Mouse (Mus musculus): ENCODE results near the gene Asphd2.
A peak's percentile ranks its signal among the peaks of the same experiment; 100 is the strongest.
"Not testable (repeated sequence)": the region's sequence is repeated elsewhere in the genome, so short reads cannot be mapped to it uniquely, and the experiment has no call there.

Gene Asphd2

GRCm38 (mm10) chr5:112394779-112395443, at the start of gene Asphd2:
Asphd2 (minus strand) TSS chr5:112394866.
- no peak for DNase-seq

GRCm38 (mm10) chr5:112438535-112438934, 43.9 kb upstream of the Asphd2 start:
- DNase-seq, result no peak

GRCm38 (mm10) chr5:112433004-112433403, 38.3 kb upstream of the Asphd2 start:
- DNase-seq, result peak; percentile 76 to 79

GRCm38 (mm10) chr5:112432033-112432432, 37.4 kb upstream of the Asphd2 start:
- DNase-seq, result no peak

DNA sequence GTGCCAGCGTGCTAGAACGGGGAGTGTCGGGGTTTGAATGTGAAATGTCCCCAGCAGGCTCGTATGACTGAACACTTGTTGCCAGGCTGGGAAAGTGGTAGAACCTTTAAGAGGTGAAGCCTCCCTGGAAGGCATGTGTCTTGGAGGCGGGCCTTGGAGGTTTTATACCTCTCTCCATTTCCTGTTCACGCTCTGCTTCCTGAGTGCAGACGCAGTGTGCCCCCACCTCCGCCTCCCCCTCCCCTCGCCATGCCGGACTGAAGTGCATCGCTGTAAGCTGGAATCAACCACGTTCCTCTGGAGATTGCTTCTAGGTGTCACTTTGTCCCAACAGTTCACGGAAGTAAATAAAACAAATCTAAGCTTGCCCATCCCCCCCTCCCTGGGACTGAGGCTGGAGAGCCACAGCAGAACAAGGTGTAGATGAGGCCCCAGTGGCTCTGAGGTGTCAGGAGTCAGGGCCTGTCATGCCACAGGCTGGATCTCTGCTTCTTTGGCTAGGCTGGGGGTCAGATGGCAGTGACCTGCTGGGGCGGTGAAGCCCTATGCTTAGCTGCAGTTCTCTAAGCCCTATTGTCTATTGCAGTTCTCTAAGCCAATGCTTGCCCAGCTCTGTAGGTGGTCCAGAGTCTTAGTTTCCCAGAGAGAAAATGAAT, 36.6 kb upstream of the Asphd2 start:
- DNase-seq, result no peak

GRCm38 (mm10) chr5:112428944-112429343, 34.3 kb upstream of the Asphd2 start:
- peak; percentile 52 to 59 for DNase-seq

DNA sequence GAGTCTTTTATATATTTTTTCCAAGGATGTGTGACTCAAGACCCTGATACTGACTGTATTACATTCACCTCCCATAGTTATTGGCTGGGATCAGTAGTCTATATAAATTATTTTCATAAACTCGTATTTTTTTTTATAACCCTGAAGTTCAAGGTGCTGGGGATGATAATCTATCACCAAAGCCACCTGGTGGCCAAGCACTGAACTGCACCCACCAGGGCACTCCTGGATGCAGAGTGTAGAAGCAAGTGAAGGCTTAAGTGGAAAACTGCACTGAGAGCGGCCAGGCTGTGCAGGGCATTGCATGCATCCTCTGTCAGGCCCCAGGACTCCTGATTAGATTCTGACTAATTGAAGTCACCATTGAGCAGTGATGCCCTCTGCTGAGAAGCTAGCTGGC, 32.6 kb upstream of the Asphd2 start:
- peak; percentile 73 to 79 for DNase-seq

GRCm38 (mm10) chr5:112426635-112427034, 32.0 kb upstream of the Asphd2 start:
- DNase-seq, result no peak

DNA sequence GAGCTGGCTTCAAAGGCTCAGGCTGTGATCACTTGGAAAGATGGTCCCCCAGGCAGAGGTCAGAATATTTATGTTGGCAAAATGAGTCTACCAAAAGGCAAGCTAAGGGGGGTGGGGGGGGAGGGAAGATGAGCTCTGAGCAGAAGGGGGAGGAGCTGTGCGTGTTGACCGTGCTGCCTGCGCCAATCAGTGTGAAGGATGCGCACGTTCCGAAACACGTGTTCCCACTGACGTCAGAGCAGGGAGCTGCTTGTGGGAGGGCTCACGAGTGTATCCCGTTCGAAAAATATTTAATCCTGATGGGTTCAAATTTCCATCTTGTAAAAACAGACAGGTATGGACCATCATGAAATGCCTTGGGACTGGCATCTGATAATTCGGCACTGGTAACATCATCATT, 24.9 kb upstream of the Asphd2 start:
- no peak for DNase-seq

- no peak for DNase-seq
These were observed 23.4 kb upstream of the Asphd2 start for GRCm38 (mm10) chr5:112418023-112418422.

DNA sequence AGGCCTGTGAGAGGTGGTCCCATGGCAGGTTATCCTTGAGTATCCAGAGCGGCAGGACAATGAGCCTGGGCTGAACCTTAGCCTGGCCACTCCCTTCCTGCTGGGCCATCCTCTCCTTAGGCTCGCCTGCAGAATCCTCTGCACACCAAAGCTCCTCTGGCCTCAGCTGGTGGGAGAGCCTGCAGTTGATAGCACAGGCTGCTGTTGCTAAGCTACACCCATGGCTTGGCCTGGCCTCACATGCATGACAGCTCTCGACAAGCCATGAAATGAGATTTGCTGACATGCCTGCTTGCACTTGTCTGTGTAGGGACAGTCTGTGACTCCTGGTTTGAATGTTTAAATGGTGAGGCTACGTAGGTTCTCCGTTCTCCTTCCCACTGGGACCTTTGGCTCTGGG, 22.0 kb upstream of the Asphd2 start:
- no peak for DNase-seq

- not testable (repeated sequence) for DNase-seq
These were observed 18.1 kb upstream of the Asphd2 start for GRCm38 (mm10) chr5:112412781-112413180.

- no peak for DNase-seq
These were observed 17.1 kb upstream of the Asphd2 start for GRCm38 (mm10) chr5:112411514-112412335.

GRCm38 (mm10) chr5:112411072-112411471, 16.4 kb upstream of the Asphd2 start:
- no peak for DNase-seq

- no peak for DNase-seq
These were observed 14.6 kb upstream of the Asphd2 start for GRCm38 (mm10) chr5:112409274-112409673.

GRCm38 (mm10) chr5:112406017-112406416, 11.4 kb upstream of the Asphd2 start:
- no peak for DNase-seq

DNA sequence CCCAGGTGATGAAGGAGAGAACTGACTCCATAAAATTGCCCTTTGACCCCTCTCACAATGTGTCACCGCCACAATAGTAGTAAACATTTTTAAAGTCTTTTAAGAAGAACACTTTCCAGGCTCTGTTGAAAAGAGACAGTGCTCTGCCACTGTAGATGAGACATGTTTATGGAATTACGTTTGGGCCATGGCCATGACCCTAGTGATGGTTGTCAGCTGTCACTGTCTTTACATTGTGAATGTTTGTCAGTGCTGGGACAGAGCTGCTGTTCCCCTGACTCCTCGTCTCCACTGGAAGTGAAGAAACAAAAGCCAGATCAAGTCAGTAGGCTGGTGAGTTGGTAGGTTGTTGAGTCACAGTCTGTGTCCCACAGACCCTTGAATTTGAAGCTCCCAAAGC, 7.8 kb upstream of the Asphd2 start:
- DNase-seq, result no peak

- no peak for DNase-seq
These were observed 4.6 kb upstream of the Asphd2 start for GRCm38 (mm10) chr5:112399284-112399683.

DNA sequence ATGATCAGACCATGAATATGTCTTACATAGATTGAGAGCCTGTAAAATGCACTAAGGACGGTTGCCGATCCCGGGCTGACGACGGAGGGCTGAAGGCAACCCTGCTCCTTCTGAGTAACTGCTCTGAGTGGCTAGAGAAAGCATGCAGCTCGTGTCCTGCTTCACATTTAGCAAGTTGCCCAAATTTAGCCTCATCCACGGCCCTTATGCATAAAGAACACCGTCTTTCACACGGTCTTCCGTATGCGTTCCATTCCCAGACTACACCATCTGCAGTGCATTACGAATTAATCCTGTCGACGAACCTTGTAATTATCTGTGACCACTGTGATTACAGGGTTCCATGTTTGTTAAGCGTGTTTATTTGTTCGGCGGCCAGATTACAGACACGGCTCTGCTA, 1.4 kb upstream of the Asphd2 start:
- DNase-seq, result no peak

- no peak for DNase-seq
These were observed 277 bp downstream of the Asphd2 start for GRCm38 (mm10) chr5:112394415-112394763.

GRCm38 (mm10) chr5:112393741-112394414, 788 bp downstream of the Asphd2 start:
- DNase-seq, result no peak

- DNase-seq, result no peak
These were observed 2.9 kb downstream of the Asphd2 start for GRCm38 (mm10) chr5:112391676-112392323.

DNA sequence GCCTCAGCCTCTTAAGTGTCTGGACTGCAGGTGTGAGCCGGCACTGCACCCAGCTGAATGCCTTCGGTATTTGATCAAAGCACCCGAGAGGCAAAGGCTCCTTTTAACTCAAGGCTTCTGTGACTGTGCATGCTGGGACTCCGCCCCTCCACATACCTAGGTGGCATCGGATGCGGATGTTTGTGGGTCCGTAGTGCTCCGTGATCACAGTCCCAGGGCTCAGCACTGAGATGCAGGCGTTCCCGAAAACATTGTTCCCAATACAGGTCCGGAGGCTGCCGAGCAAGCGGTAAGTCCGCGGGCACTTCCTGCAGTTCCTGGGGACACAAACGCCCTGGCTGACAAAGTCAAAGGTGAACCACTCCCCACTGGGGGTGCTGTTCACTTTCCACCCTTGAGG, 3.7 kb downstream of the Asphd2 start:
- DNase-seq, result no peak
